Mouse (Mus musculus) urinary bladder, postnatal 14 days (tissue): ENCODE measurements at regions not wholly inside any gene's neighbourhood (a gene's known extent, or its start where the extent isn't known, plus 50 kb on each side); places are given as distances from the start of the nearest gene placed in this dataset.
A peak's percentile ranks its signal among the peaks of the same experiment; 100 is the strongest.

Experiments used
- DNase-seq: peaks from one replicate; pipeline ENCODE4 v3.0.0; 2021; ENCODE audit warnings: low spot score

GRCm38 (mm10) chrX:169554359-169554758, 130.6 kb upstream of the Mid1 start:
- DNase-seq, result no peak

DNA sequence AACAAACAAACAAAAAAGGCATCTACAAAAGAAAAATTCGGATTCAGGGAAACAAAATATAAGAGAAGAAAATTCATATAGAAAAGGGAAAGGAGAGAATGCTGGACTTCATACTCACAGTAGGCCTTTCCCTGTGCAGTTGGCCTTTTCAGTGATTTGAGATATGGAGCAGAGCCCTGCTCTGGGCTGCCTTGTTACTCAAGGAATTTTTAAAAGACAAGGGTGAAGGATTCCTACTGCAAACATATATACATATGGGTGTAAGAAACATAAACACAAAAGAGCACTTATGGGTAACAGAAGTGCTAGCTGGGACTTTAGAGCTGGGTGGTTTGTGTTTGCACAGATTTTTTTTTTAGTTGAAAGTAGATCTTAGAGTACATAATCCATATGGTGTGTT, 132.1 kb upstream of the Mid1 start:
- DNase-seq, result no peak

GRCm38 (mm10) chrX:169544037-169544436, 141.0 kb upstream of the Mid1 start:
- no peak for DNase-seq

- no peak for DNase-seq
These were observed 176.8 kb upstream of the Mid1 start for GRCm38 (mm10) chrX:169508229-169508628.

DNA sequence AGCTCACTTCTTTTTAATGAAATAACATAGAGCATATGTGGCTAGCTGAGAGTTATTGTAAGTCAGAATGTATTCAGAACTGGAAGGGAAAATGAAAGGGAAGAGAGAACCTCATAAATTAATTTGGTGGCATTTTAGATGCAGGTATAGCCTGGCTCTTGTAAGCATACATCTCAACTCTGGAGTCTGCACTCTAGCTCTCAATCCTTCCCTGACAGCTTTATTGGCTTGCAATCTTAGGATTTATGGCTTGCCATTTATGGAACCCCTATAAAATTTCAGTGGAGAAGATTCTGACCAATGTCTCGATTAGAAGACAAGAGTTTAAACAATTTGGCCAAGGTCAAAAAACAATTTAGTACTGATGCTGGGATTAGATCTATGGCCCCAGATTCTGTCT, 173.4 kb upstream of the Hccs start:
- no peak for DNase-seq

DNA sequence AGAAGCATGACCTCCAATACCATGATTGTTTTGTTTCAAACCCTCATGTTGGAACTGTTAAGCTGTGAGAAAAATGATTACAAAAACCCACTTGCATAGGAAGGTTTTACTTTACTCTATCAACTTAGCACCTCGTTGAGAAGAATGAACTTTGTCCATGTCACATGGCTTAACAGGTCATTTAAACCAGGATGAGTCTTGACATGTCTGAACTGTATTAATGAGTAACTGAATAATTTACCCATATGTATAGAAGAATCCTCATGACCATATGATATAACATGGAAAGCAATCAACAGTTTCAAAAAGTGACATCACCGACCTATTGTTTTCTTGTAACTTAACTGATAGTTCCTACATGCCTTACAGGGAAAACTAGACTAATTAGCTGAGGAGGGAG, 153.3 kb upstream of the Hccs start:
- no peak for DNase-seq

DNA sequence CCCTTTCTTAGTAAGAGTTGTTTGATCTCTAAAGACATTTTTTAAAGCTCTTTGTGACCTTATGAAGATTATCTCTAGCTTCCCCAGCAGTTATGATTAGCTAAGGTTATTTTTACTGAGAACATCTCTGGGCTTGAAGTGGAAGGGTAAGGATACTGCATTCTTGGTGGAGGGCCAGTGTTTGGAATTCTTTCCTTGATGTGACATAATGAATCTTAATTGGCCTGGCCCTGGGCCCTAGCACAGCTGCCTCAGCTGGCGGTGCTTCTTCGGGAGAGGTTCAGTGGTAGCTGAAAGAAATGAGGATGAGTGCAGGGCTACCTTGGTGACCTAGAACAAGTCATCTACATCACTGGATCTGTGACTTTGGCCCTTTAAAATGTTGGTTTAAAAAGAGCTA, 150.5 kb upstream of the Hccs start:
- DNase-seq, result peak; percentile 13

- DNase-seq, result no peak
These were observed 130.0 kb upstream of the Hccs start for GRCm38 (mm10) chrX:169450159-169450558.

DNA sequence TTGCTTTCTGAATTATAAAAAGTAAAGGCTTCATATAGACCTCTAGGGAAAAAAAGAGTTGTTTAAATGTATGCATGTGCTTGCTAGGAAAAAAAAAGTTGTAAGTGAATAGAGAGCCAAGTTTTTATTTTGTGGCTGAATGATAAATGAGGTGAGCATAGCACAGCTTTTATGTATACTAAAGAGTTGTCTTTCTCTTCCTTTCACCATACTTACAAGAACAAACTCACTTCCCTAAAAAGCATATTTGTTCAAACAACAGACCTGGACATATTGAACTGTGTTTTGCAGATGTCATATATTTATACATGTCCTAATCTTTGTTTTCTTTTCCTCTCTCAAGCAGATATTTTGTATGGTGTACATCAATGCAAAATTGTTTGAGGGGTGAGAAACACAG, 119.4 kb upstream of the Hccs start:
- no peak for DNase-seq

DNA sequence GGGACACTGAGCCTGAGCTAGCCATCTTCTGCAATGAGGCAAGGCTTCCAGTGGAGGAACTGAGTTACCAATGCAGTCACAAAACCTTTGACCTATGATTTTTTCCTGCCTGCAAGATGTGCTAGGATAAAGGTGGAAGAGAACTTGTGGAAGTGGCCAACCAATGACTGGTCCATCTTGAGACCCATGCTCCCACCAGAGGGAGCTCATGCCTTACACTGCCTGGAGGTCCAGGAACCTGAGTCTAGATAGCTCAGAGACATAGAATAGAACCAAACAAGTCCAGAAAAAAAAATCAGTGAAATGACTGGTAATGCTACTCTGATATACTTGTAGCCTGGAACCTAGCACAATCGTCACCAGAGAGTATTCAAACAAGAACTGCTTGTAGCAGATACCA, 118.5 kb upstream of the Hccs start:
- peak; percentile 4 for DNase-seq

DNA sequence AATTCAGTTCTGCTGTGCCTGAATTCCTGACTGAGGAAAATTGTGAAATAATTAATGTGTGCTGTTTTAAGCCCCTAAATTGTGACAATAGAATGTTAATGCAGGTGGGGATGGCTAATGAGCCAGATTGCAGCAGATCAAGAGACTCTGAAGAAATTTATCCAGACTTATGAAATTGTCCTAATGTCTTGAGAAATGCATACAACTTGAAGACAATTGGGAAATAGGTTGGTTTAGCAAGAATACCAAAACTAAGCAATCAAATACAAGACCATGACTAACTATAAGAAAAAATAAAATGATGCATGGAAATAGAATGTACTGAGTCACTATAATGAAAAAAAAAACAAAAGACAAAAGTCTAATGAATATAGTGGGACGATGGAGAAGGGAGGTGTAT, 113.7 kb upstream of the Hccs start:
- DNase-seq, result no peak

DNA sequence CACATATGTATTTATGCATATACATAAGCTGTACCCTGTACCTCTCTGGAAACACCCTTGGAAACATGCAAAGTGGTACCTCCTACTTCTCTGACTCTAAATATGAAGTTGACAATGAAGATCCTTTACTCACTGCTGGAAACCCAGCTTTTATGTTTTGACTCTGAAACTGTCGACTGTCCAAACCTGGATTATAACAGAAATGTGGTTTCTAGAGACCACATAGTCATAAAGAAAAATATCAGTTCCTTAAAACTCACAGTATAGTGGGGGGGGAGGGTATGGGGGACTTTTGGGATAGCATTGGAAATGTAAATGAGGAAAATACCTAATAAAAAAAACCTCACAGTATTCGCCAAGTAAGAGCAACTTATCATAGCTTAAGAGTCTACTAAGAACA, 76.7 kb upstream of the Hccs start:
- no peak for DNase-seq

DNA sequence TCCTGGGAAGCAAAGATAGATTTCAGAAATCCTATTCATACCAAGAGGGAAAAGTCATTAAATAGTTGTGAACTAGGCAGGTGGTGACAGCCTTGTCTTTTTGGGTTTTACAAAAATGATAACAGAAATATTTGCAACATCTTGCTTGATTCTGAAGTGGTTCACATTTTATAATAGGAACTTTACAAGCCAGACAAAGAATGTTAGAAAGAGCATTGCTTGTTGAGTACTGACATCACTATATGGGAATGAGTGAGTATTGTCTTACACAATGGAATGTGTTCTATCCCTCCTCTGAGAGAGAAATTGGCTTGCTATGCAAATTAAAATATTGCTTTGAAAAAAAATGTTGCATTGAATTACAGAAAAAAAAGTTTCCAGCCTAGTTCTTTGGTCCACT, 66.5 kb upstream of the Hccs start:
- no peak for DNase-seq
